Mouse (Mus musculus) R1 (cell line): ENCODE data around the gene Nsun2.
A peak's percentile ranks its signal among the peaks of the same experiment; 100 is the strongest.

Experiments
- DNase-seq: peaks from one replicate; pipeline ENCODE4 v3.0.0-alpha.2; 2018; ENCODE audit warnings: low read depth, low spot score

Nsun2 gene

GRCm38 (mm10) chr13:69635836-69636235 is 102.3 kb downstream of the Nsun2 start:
- peak; percentile 62 for DNase-seq

- DNase-seq: no peak
Observed at GRCm38 (mm10) chr13:69636375-69636774, 102.8 kb downstream of the Nsun2 start.

DNA sequence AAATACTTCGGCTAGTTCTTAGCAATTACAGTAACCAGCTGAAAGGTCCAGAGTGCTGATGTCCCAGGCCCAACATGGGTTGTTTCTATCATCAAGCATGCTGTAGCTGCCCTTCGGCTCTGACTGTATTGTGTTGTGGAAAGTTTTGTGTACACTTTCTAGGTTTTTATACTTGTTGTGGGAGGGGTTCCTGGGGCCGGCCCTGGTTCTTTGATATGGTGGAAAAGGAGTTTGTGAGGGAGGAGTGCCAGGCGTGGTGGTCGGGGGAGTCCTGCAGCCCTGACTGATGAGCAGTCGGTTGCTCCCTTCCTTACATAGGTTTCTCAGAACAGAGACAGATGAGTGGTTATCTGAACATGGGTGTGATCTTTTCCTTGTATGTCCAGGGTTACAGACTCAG is 103.3 kb downstream of the Nsun2 start:
- DNase-seq: no peak

- no peak for DNase-seq
Observed at GRCm38 (mm10) chr13:69637657-69638056, 104.1 kb downstream of the Nsun2 start.

GRCm38 (mm10) chr13:69638108-69638626 is 104.6 kb downstream of the Nsun2 start:
- no peak for DNase-seq

DNA sequence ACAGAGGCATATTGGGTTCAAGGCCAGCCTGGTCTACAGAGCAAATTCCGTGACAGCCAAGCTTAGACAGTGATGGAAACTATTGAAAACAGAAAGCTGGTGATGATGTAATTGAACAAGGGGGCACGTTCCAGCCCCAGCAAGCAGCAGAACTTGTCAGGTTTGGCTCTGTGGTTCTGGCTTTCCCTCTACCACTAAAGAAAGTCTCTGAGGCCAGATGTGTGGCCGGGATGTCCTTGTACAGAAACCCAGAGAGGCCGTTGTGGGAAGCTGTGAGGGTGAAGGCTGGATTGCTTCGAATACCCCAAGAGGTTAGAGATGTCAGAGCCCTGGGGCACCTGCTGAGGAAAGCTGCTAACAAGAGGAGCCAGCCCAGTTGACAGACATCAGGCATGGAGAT is 105.7 kb downstream of the Nsun2 start:
- DNase-seq: no peak

DNA sequence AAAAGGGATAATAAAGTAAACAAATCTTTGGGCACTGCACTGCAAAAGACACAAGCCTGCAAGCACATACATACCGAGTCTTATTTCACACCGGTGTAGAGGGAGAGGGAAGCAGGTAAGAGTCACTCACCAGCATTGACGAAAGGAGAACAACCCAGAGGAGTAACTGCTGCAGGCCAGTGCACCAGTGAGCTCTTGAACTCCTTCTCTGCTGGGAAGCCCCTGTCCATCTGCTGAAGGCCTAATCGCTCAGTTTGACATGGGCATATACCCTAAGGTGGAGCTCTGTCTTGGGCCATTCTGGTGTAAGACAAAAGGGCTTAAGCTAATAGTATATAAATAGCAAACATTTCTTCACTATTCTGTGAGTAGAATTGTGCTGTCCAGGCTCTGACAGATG is 106.6 kb downstream of the Nsun2 start:
- DNase-seq: no peak

DNA sequence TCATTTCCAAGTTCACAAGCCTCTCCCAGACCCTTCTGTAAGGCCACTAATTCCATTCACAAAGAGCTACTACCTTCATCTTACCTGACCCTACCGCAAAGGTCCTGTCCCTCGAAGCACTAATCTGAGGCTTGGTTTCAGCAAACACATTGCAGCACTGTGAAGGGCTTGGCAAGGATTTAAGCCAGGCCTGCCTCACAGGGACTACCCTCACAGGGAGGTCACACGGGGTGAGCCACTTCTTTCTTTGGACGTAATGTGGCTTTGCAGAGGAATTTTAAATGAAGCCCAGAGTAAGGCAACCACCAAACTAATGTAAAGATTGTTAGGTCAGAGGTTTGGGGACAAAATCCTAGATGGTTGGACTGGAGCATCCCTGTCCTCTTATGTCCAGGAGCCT is 107.0 kb downstream of the Nsun2 start:
- DNase-seq: no peak

DNA sequence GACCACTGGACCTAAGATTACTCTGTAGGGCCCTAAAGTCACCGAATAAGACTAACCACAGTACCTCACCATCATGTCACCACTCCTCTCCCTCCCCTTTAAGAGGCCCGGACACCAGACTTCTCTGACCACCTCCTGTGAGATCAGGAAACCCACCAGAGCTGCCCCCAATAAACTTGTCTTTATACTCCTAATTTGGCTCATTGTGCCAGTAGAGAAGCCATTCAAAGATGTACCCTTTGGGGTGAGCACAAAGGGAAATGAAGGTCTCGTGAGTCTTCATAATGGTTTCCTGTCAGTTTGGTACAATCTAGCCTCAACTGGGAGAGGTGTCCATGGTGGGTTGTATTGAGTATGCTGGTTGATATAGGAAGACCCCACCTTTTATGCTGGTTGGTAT is 107.5 kb downstream of the Nsun2 start:
- DNase-seq: no peak

DNA sequence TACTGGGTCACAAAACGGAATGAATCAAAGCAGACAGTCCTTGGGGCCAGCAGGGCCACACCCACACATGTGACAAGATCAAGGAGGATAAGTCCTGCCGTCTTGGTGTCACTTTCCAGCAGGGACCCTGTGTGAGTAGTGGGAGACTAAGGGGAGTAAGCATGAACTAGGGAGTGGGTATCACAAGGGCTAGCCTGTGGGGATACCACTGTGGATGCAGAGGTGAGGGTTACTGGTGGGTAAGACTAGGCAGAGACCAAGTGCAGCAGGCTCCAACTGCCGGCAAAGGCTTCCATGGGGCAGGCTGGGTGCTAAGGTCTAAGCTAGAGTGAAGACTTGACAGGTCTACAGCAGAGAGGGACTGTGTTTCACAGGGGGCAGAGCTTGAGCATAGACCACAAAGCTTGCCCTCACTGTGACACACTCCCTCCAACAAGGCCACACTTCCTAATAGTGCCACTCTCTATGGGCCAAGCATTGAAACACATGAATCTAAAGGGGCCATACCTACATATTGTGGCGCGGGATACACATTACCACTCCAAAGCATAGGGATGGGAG is 109.2 kb downstream of the Nsun2 start:
- no peak for DNase-seq

DNA sequence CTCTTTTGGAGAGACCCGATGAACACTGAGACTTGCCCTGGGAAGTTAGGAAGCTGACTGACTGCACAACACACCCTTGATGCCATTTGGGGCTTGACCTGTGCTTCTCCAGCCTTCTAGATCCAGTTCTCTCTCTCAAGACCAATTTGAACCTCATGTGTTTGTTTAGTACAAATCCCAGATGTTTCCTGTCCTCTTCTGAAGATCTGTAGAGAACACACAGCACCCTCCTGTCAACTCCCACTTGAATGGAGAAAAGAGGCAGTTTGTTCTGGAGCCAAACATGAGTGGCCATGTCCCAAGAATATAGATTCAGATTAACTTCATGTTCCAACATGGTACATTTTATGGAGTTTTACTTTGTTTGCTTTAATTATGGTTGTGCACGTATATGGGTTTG is 110.4 kb downstream of the Nsun2 start:
- DNase-seq: no peak

- no peak for DNase-seq
Observed at GRCm38 (mm10) chr13:69644427-69645166, 111.1 kb downstream of the Nsun2 start.

- no peak for DNase-seq
Observed at GRCm38 (mm10) chr13:69645694-69646423, 112.3 kb downstream of the Nsun2 start.

DNA sequence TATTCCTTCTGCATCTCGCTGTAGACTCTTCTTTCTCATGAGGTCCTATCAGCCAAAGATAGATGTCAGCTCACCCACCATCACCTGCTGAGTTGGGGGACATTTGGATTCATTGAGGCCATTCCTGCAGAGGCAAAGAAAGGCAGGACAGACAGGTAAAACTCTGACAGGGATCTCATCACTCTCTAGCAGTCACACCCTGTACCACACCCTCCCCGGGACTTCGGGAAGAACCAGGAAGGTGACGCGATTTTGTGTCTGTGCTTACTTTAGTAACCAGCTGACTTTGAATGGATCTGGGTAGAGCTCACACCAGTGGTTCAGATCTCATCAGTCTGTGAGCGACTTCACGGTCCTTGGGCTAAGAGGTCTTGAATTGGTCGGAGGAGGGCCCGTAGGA is 112.9 kb downstream of the Nsun2 start:
- DNase-seq: no peak

DNA sequence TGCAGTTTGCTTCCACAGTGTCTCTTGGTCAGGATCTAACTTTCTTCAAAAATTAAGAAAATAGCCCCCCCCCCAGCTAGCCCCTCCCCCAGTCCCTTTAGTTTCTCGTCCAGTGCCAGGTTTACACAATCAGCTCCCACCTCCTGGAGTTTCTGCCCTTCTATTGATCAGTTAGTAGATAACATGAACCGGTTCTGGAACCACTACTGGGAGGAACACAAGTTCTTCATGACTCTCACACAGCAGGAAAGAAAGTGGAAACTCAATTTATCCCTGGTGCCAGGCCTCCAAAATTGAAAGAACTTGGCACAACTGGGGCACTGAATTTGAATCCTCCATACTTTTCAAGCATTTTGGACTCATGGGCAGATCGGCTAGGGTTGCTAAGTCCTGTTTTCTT is 121.0 kb downstream of the Nsun2 start:
- no peak for DNase-seq

DNA sequence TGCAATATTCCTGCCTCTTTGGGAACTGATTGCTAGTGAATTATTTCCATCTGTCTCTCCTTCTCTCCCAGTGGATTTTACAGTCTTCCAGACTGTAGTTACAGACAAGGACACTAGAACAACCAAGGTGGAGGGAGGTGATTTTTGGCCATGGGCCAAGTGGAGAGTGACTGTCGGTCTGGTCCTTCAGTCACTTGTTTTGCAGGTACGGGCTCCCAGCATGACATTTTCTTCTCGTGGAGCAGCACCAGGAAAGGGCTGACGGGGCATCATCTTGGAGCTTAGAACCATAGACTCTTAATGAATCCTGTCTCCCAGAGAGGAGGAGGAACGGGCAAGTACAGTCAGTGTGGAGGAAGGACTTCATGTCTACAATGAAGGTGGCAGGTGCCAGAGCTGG is 138.6 kb downstream of the Nsun2 start:
- no peak for DNase-seq

- DNase-seq: no peak
Observed at GRCm38 (mm10) chr13:69672565-69672964, 139.0 kb downstream of the Nsun2 start.

GRCm38 (mm10) chr13:69673197-69673920 is 139.8 kb downstream of the Nsun2 start:
- no peak for DNase-seq

DNA sequence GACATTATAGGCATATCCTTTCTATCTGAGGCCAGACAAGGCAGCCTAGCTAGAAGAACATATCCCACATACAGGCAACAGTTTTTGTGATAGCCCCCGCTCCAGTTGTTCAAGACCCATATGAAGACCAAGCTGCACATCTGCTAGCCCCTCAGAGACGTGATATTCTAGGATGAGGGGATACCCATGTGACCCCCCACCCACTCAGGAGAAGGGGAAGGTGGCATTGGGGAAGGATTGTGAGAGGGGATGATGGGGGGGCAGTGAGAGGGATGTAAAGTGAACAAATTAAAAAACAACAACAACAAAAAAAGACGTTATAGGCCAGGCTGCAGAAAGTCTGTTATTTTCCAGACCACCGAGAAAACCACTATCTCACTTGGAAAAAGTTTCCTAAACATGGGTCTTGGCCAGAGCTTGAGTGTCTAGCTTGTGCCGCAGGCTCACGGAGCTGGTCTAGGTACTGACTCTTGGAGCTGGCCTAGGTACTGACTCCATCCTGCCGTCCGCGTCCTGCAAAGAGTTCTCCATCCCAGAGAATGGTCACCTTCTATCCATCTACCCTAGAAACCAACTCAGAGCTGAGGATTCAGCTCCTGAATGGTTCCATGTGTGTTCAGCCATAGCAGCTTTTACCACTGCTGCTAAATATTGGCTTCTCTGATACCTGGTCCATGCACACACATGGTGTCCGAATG is 140.5 kb downstream of the Nsun2 start:
- DNase-seq: peak; percentile 31
